Mouse (Mus musculus) neural tube, embryonic 14.5 days (tissue): ENCODE measurements around the gene Aldh3a2. TPM values are rescaled to one million over a fixed set of nuclear protein-coding genes. Genes with fewer than 3 reads are reported as not detected.

Experiments
- ATAC-seq: fragments of 200-750 bp; cut with Nextera tagmentation; 2 replicates; pipeline ENCODE4 v1.8.0; 2017; ENCODE audit warnings: low read depth, mild to moderate bottlenecking, moderate TSS enrichment, moderate library complexity
- H3K27ac ChIP-seq: fragments of 300-500 bp; sonication (generic); 2 replicates; pipeline ENCODE4 v1.5.1; 2014; ENCODE audit warnings: low read depth, mild to moderate bottlenecking, control low read depth, low read length, moderate library complexity, mixed read lengths
- H3K27me3 ChIP-seq: fragments of 300-500 bp; sonication (generic); 2 replicates; pipeline ENCODE4 v1.6.1; 2014; ENCODE audit warnings: low read length; ENCODE audit not compliant: control insufficient read depth, insufficient read depth
- H3K36me3 ChIP-seq: fragments of 300-500 bp; sonication (generic); 2 replicates; pipeline ENCODE4 v1.6.1; 2014; ENCODE audit warnings: low read length, mixed read lengths; ENCODE audit not compliant: control insufficient read depth, insufficient read depth
- H3K4me1 ChIP-seq: fragments of 300-500 bp; sonication (generic); 2 replicates; pipeline ENCODE4 v1.6.1; 2014; ENCODE audit warnings: low read length; ENCODE audit not compliant: control insufficient read depth, insufficient read depth
- H3K4me2 ChIP-seq: fragments of 300-500 bp; sonication (generic); 2 replicates; pipeline ENCODE4 v1.6.1; 2014; ENCODE audit warnings: mild to moderate bottlenecking, low read depth, low read length, control low read depth
- H3K4me3 ChIP-seq: fragments of 300-500 bp; sonication (generic); 2 replicates; pipeline ENCODE4 v1.5.1; 2014; ENCODE audit warnings: low read depth, low read length, control low read depth, mixed read lengths
- H3K9ac ChIP-seq: fragments of 300-500 bp; sonication (generic); replicated peaks from 2 replicates; pipeline ENCODE4 v1.6.1; 2014; ENCODE audit warnings: low read depth, mild to moderate bottlenecking, control low read depth, low read length, mixed read lengths
- H3K9me3 ChIP-seq: fragments of 300-500 bp; sonication (generic); 2 replicates; pipeline ENCODE4 v1.6.1; 2016; ENCODE audit warnings: low read length; ENCODE audit not compliant: control insufficient read depth
- WGBS: fragments of 180-500 bp; shearing (Covaris S2); extraction: QIAGEN DNeasy Blood & Tissue Kit; methylation state at CpG from one replicate; pipeline ENCODE4 v1.1.7; 2014; 5-methylcytosine and 5-hydroxymethylcytosine counted together
- polyA plus RNA-seq: library from polyadenylated mRNA; unstranded; fragments of >200 nt; fragmentation: Nextera tagmentation; extraction: Ambion mirVana; gene quantifications from 2 replicates; pipeline ENCODE4 v1.2.1, GENCODE M21; 2014

Aldh3a2 gene
- polyA plus RNA-seq, 1 experiment from 2014 or later = 29.1 TPM

- Histone ChIP-seq H3K27me3 (no peaks in the 10 kb centered on the region), H3K27ac (no peak overlapping the region), H3K4me3 (no peak overlapping the region), H3K9ac (no peak overlapping the region), H3K9me3 (no peaks in the 10 kb centered on the region), H3K4me1 (no peaks in the 10 kb centered on the region), H3K36me3 (no peaks in the 10 kb centered on the region), H3K4me2 (no peak overlapping the region)
- no peak for ATAC-seq
- WGBS = 83% methylated on average over 2 of the region's 2 CpGs
Observed at GRCm38 (mm10) chr11:61277937-61278336, 10.7 kb upstream of the Aldh3a2 start.

GRCm38 (mm10) chr11:61276482-61276881, 9.2 kb upstream of the Aldh3a2 start:
- no peak overlapping the region for H3K4me3 ChIP-seq
- no peaks in the 10 kb centered on the region for H3K4me1 ChIP-seq
- H3K9ac ChIP-seq = no peak overlapping the region
- H3K4me2 ChIP-seq = no peak overlapping the region
- 78% methylated on average over 3 of the region's 3 CpGs for WGBS
- no peak overlapping the region for H3K27ac ChIP-seq
- H3K36me3 ChIP-seq = no peaks in the 10 kb centered on the region
- no peaks in the 10 kb centered on the region for H3K9me3 ChIP-seq
- no peak for ATAC-seq
- no peaks in the 10 kb centered on the region for H3K27me3 ChIP-seq

GRCm38 (mm10) chr11:61275106-61275505, 7.8 kb upstream of the Aldh3a2 start:
- H3K9ac ChIP-seq = no peak overlapping the region
- no peaks in the 10 kb centered on the region for H3K27me3 ChIP-seq
- no peak overlapping the region for H3K4me3 ChIP-seq
- H3K4me2 ChIP-seq = no peak overlapping the region
- no peaks in the 10 kb centered on the region for H3K36me3 ChIP-seq
- H3K9me3 ChIP-seq = no peaks in the 10 kb centered on the region
- 88% methylated on average over 8 of the region's 8 CpGs for WGBS
- no peaks in the 10 kb centered on the region for H3K4me1 ChIP-seq
- ATAC-seq = no peak
- no peak overlapping the region for H3K27ac ChIP-seq

- H3K27ac ChIP-seq = no peak overlapping the region
- 86% methylated on average over 1 of the region's 1 CpGs for WGBS
- ATAC-seq = no peak
- H3K4me2 ChIP-seq = no peak overlapping the region
- no peaks in the 10 kb centered on the region for H3K36me3 ChIP-seq
- no peak overlapping the region for H3K4me3 ChIP-seq
- H3K9ac ChIP-seq = no peak overlapping the region
- no peaks in the 10 kb centered on the region for H3K27me3 ChIP-seq
- no peaks in the 10 kb centered on the region for H3K9me3 ChIP-seq
- no peaks in the 10 kb centered on the region for H3K4me1 ChIP-seq
Observed at GRCm38 (mm10) chr11:61274421-61274820, 7.2 kb upstream of the Aldh3a2 start.

- no peak overlapping the region for H3K4me2 ChIP-seq
- H3K9ac ChIP-seq = no peak overlapping the region
- no peaks in the 10 kb centered on the region for H3K27me3 ChIP-seq
- no peaks in the 10 kb centered on the region for H3K4me1 ChIP-seq
- no peak for ATAC-seq
- H3K9me3 ChIP-seq = no peaks in the 10 kb centered on the region
- 87% methylated on average over 2 of the region's 2 CpGs for WGBS
- H3K36me3 ChIP-seq = no peaks in the 10 kb centered on the region
- H3K4me3 ChIP-seq = no peak overlapping the region
- no peak overlapping the region for H3K27ac ChIP-seq
Observed at GRCm38 (mm10) chr11:61273928-61274327, 6.7 kb upstream of the Aldh3a2 start.

GRCm38 (mm10) chr11:61271612-61272011, 4.3 kb upstream of the Aldh3a2 start:
- Histone ChIP-seq H3K4me2 (no peak overlapping the region), H3K36me3 (no peaks in the 10 kb centered on the region), H3K9ac (no peak overlapping the region), H3K4me1 (no peaks in the 10 kb centered on the region), H3K9me3 (no peaks in the 10 kb centered on the region), H3K27ac (no peak overlapping the region), H3K27me3 (no peaks in the 10 kb centered on the region), H3K4me3 (no peak overlapping the region)
- no peak for ATAC-seq

GRCm38 (mm10) chr11:61270406-61270805, 3.1 kb upstream of the Aldh3a2 start:
- no peak for ATAC-seq
- Histone ChIP-seq H3K4me3 (no peak overlapping the region), H3K36me3 (no peaks in the 10 kb centered on the region), H3K4me2 (no peak overlapping the region), H3K27me3 (no peaks in the 10 kb centered on the region), H3K9ac (no peak overlapping the region), H3K4me1 (peaks cover 7% of the 10 kb centered on the region; the same call in 1 of the 2 replicates), H3K27ac (no peak overlapping the region), H3K9me3 (no peaks in the 10 kb centered on the region)
- 80% methylated on average over 5 of the region's 5 CpGs for WGBS

GRCm38 (mm10) chr11:61268626-61269349, 1.5 kb upstream of the Aldh3a2 start:
- Histone ChIP-seq H3K9ac (no peak overlapping the region), H3K4me1 (peaks cover 7% of the 10 kb centered on the region; the same call in 1 of the 2 replicates), H3K27ac (no peak overlapping the region), H3K36me3 (no peaks in the 10 kb centered on the region), H3K9me3 (no peaks in the 10 kb centered on the region), H3K27me3 (no peaks in the 10 kb centered on the region), H3K4me2 (no peak overlapping the region), H3K4me3 (no peak overlapping the region)
- WGBS = 95% methylated on average over 6 of the region's 6 CpGs
- ATAC-seq = no peak

- Histone ChIP-seq H3K36me3 (peaks cover 11% of the 10 kb centered on the region; the same call in 1 of the 2 replicates), H3K9me3 (no peaks in the 10 kb centered on the region), H3K27me3 (no peaks in the 10 kb centered on the region), H3K27ac (no peak overlapping the region), H3K4me1 (peaks cover 7% of the 10 kb centered on the region; the same call in 1 of the 2 replicates), H3K4me3 (no peak overlapping the region), H3K4me2 (no peak overlapping the region), H3K9ac (no peak overlapping the region)
- WGBS = 90% methylated on average over 1 of the region's 1 CpGs
- no peak for ATAC-seq
Observed at GRCm38 (mm10) chr11:61263841-61264240, 3.4 kb downstream of the Aldh3a2 start.
